Mouse (Mus musculus) gastrocnemius, postnatal 4 days (tissue): ENCODE data around the gene Gucy2d. TPM values are rescaled to one million over a fixed set of nuclear protein-coding genes. Genes with fewer than 3 reads are reported as not detected.

ENCODE experiments used
- DNase-seq, 2 experiments: peaks; one replicate each; pipeline ENCODE4 v3.0.0; 2021 to 2022; ENCODE audit warnings: low spot score in 2 of 2, mixed read lengths in 2 of 2
- total RNA-seq, 2 experiments: library from RNA; stranded (reverse); gene quantifications; 2 replicates each; pipeline ENCODE4 v1.2.3; 2021

Gucy2d gene
- total RNA-seq, 2 experiments from 2014 or later = 0.12 TPM; not detected in 1

DNA sequence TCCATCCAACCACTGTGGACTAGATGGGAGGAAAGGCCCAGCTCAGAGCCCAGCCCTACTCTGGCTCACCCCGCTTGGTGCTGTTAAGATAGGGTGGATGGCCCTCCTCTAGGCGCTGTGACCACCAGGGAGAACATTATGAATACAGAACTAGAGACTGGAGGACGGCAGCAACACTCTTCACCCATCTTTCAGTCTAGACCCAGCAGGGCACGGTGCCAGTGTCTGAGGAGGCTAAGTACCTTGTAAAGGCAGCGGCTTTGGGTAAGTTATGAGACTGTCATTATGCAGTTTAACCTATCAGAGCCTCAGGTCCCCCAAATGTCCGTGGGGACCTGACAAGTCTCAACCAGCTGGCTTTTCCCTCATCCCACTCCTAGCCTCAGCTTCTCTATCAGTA is 48.9 kb downstream of the Gucy2d start, which contains the start of gene Lrrc32:
Gene Lrrc32, plus strand, starts transcription at position 153 of the 400 bp plus-strand sequence.
- no peak for DNase-seq

DNA sequence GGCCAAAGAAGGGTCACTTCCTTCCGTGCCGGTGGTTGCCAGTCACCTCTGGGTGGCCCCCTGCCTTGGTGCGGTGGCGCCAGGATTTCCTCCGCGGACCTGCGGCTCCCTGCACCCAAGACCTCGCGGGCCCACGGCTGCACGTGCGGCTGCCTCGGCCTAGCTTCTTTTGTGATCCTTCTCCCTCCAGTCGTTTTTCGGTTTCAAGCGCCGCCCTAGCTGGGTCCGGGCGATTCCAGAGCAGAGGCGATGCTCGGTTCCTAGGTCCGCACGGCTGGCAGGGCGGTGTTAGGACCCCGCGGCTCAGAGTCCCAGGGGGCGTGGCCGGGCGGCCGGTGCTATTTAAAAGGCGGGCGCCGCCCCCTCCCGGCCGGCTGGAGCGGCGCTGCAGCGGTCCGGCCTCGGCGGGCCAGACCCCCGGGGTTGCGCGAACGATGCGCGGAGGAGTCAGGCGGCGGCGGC is 49.4 kb downstream of the Gucy2d start:
- peak; percentile 79 to 84 for DNase-seq

GRCm38 (mm10) chr7:98490328-98490727 is 50.1 kb downstream of the Gucy2d start:
- no peak for DNase-seq

GRCm38 (mm10) chr7:98490911-98491310 is 50.7 kb downstream of the Gucy2d start:
- no peak for DNase-seq

- no peak for DNase-seq
Observed at GRCm38 (mm10) chr7:98491451-98492200, 51.4 kb downstream of the Gucy2d start.

DNA sequence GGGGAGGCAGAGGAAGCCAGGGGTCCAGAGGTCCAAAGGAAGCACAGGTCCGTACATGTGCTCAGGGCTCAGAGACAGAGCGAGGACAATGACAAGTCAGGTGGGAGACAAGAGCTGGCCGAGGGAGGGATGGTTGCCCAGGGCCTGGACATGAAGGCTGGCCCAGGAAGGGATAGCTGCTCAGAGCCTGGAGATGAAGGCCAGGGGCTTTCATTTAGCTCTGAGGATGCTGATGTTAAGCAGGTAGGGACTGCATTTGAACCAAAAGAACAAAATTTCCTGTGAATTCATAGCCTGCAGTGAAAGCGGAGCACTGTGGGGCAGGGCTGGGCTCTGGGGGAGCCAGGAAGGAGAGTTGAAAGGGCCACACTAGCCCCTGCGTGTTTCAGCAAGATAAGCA is 52.1 kb downstream of the Gucy2d start:
- no peak for DNase-seq

- no peak for DNase-seq
Observed at GRCm38 (mm10) chr7:98493307-98493706, 53.1 kb downstream of the Gucy2d start.

- DNase-seq = no peak
Observed at GRCm38 (mm10) chr7:98493901-98494480, 53.8 kb downstream of the Gucy2d start.

DNA sequence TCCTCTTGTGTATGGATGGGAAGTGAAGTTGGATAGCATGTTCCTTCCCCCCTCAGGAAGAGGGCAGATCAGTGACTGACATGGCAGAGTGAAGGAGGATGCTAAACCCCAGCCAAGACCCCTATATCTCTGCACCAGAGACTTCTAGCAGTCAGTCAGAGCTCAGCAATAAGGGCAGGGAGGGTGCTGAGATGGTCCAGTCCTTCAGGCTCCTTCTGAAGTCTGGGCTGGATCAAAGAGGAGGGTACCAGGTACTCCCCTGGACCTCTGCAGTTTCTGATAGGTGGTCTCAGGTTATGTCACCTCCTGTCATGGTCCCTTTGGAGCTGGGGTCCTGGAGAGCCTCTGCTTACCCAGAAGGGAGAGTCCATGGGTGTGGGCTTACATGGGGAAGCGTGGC is 55.4 kb downstream of the Gucy2d start:
- DNase-seq = no peak

GRCm38 (mm10) chr7:98497451-98497850 is 57.2 kb downstream of the Gucy2d start:
- DNase-seq = no peak

- DNase-seq = no peak
Observed at GRCm38 (mm10) chr7:98498101-98498500, 57.9 kb downstream of the Gucy2d start.

- no peak for DNase-seq
Observed at GRCm38 (mm10) chr7:98498656-98499560, 58.7 kb downstream of the Gucy2d start.

DNA sequence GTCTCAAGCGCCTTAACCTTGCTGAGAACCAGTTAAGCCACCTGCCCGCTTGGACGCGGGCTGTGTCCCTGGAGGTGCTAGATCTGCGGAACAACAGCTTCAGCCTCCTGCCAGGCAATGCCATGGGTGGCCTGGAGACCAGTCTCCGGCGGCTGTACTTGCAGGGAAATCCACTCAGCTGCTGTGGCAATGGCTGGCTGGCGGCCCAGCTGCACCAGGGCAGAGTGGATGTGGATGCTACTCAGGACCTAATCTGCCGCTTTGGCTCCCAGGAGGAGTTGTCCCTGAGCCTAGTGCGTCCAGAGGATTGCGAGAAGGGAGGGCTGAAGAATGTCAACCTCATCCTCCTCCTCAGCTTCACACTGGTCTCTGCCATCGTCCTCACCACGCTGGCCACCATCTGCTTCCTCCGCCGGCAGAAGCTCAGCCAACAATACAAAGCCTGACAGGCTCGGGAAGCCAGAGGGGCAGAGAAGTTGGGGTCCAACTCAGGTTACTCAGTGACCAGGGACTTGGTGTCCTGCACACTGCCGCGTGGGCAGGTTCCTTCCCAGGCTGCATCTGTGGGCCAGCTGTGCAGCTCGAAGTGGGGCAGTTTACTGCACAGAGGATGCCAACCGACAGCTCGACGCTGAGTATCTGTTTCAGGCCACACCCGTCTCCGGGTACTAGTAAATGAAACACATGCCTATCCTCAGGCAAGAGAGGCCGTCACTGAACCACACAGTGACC is 59.5 kb downstream of the Gucy2d start:
- peak in 1 of 2 experiments; percentile 45 for DNase-seq

- peak in 1 of 2 experiments; percentile 71 for DNase-seq
Observed at GRCm38 (mm10) chr7:98500470-98500869, 60.3 kb downstream of the Gucy2d start.

- DNase-seq = no peak
Observed at GRCm38 (mm10) chr7:98501078-98501477, 60.9 kb downstream of the Gucy2d start.

DNA sequence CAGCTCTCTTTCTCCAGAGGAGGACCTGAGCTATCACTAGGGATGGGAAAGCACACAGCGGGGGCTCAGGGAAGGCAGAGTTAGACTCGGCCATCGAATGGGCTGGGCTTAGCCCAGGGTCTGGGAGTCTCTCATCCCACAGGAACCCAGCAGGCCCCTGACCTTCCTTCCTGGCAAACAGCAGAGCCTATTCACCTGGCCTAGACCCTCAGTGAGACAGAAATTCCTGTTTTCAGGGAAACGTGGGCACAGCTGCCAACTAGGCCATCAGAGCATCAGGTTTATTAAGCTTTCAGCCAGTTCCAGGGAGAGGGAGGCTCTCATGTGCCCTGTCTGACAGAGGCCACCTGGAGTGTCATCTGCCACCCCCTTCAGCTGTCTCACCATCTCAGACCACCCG is 62.7 kb downstream of the Gucy2d start:
- DNase-seq = no peak

DNA sequence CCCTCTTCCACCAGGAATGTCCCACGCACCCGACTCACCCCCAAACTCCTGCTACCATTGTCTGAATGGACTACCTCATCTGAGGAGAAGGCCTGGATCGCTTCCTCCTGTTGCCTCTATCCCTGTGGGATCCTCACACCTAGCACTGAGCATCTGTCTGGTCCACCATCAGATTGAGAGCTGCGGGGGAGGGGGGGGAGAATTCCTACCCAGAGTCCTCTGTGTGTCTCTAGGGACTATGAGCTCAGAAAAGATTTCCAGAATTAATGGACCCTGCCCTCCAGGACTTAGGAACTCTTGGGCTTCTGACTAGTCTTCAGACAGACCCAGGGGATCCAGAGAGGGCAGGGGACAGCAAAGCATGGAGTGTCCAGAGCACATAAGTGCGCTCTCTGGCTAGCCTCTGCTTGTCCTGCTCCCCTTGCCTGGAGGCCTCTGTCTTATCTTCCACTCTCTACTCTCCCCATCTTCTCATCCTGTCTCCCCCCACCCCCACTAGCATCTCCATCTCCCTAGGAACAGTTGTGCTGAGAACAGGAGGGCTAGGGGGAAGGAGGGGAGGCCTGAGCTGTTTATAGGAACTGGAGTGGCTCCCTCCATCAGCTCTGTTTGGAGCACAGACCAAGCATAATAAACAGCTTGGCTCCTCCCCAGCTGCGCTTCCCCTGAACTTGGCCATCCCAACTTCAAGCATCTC is 63.9 kb downstream of the Gucy2d start:
- peak in 1 of 2 experiments; percentile 75 for DNase-seq

- DNase-seq = peak in 1 of 2 experiments; percentile 41
Observed at GRCm38 (mm10) chr7:98504726-98505314, 64.6 kb downstream of the Gucy2d start.

- DNase-seq = no peak
Observed at GRCm38 (mm10) chr7:98505664-98506063, 65.4 kb downstream of the Gucy2d start.
